Mouse (Mus musculus) ovary, postnatal 36 days (tissue): Measurements from ENCODE around the gene Pgpep1l.

ENCODE experiments used
- DNase-seq: peaks from one replicate; pipeline ENCODE4 v3.0.0; 2022; ENCODE audit warnings: low spot score, mixed read lengths

The Pgpep1l gene

GRCm38 (mm10) chr7:68213842-68214241 is 50.2 kb downstream of the Pgpep1l start:
- no peak for DNase-seq

GRCm38 (mm10) chr7:68211883-68212282 is 52.1 kb downstream of the Pgpep1l start:
- no peak for DNase-seq

- DNase-seq, result no peak
Observed at GRCm38 (mm10) chr7:68210417-68210816, 53.6 kb downstream of the Pgpep1l start.

- DNase-seq, result no peak
Observed at GRCm38 (mm10) chr7:68209039-68209438, 55.0 kb downstream of the Pgpep1l start.

- DNase-seq, result no peak
Observed at GRCm38 (mm10) chr7:68205776-68206427, 58.1 kb downstream of the Pgpep1l start.

GRCm38 (mm10) chr7:68199609-68200008 is 64.4 kb downstream of the Pgpep1l start:
- DNase-seq, result no peak

GRCm38 (mm10) chr7:68193958-68194695 is 69.9 kb downstream of the Pgpep1l start:
- no peak for DNase-seq

- no peak for DNase-seq
Observed at GRCm38 (mm10) chr7:68189691-68190456, 74.2 kb downstream of the Pgpep1l start.

- DNase-seq, result no peak
Observed at GRCm38 (mm10) chr7:68189211-68189610, 74.8 kb downstream of the Pgpep1l start.
